Mouse (Mus musculus): ENCODE results near the gene Sik3. TPM values are rescaled to one million over a fixed set of nuclear protein-coding genes. Genes with fewer than 3 reads are reported as not detected.
"Not testable (repeated sequence)": the region's sequence is repeated elsewhere in the genome, so short reads cannot be mapped to it uniquely, and the experiment has no call there.

Gene Sik3
- polyA plus RNA-seq, 1 experiment from 2014 or later: 12.0 TPM

GRCm38 (mm10) chr9:46118844-46119385 is 106.3 kb downstream of the Sik3 start:
- no peak overlapping the region for H3K4me2 ChIP-seq (replicated peaks)
- no peak overlapping the region for H3K9ac ChIP-seq
- no peak for ATAC-seq (ENCODE audit: insufficient number of reproducible peaks, insufficient read depth, low FRiP score, low TSS enrichment)
- H3K27me3 ChIP-seq: no peaks in the 10 kb centered on the region
- 0 out of 2 replicates have a peak overlapping the region, but pooled peaks have one; percentile 74 for H3K27ac ChIP-seq
- WGBS: 80% methylated on average over 8 of the region's 8 CpGs
- H3K36me3 ChIP-seq: no peaks in the 10 kb centered on the region
- H3K4me1 ChIP-seq: peaks cover 14% of the 10 kb centered on the region
- no peak overlapping the region for H3K4me3 ChIP-seq
- peaks cover 6% of the 10 kb centered on the region; the same call in 1 of the 2 replicates for H3K9me3 ChIP-seq

GRCm38 (mm10) chr9:46119943-46120441 is 107.4 kb downstream of the Sik3 start:
- H3K9ac ChIP-seq: no peak overlapping the region
- peak overlapping the region; percentile 74 for H3K27ac ChIP-seq
- no peaks in the 10 kb centered on the region for H3K27me3 ChIP-seq
- peak; percentile 94 for ATAC-seq (ENCODE audit: insufficient number of reproducible peaks, insufficient read depth, low FRiP score, low TSS enrichment)
- H3K4me3 ChIP-seq: no peak overlapping the region
- H3K4me1 ChIP-seq: peaks cover 14% of the 10 kb centered on the region
- H3K36me3 ChIP-seq: 0 out of 2 replicates have a peak, but pooled peaks cover 5% of the 10 kb centered on the region
- peaks cover 6% of the 10 kb centered on the region; the same call in 1 of the 2 replicates for H3K9me3 ChIP-seq
- no peak overlapping the region for H3K4me2 ChIP-seq (replicated peaks)
- 5% methylated on average over 6 of the region's 6 CpGs for WGBS

GRCm38 (mm10) chr9:46120468-46121253 is 108.0 kb downstream of the Sik3 start:
- Histone ChIP-seq H3K4me1 (peaks cover 14% of the 10 kb centered on the region), H3K4me2 (replicated peaks) (no peak overlapping the region), H3K9me3 (peaks cover 6% of the 10 kb centered on the region; the same call in 1 of the 2 replicates), H3K36me3 (0 out of 2 replicates have a peak, but pooled peaks cover 5% of the 10 kb centered on the region), H3K27me3 (no peaks in the 10 kb centered on the region), H3K4me3 (no peak overlapping the region), H3K9ac (no peak overlapping the region), H3K27ac (peak overlapping the region; percentile 74)
- WGBS: 82% methylated on average over 6 of the region's 6 CpGs
- no peak for ATAC-seq (ENCODE audit: insufficient number of reproducible peaks, insufficient read depth, low FRiP score, low TSS enrichment)

GRCm38 (mm10) chr9:46121486-46121885 is 108.9 kb downstream of the Sik3 start:
- H3K4me3 ChIP-seq: no peak overlapping the region
- H3K9me3 ChIP-seq: peaks cover 6% of the 10 kb centered on the region; the same call in 1 of the 2 replicates
- 0 out of 2 replicates have a peak, but pooled peaks cover 5% of the 10 kb centered on the region for H3K36me3 ChIP-seq
- H3K4me1 ChIP-seq: peaks cover 17% of the 10 kb centered on the region
- H3K4me2 ChIP-seq (replicated peaks): no peak overlapping the region
- H3K27me3 ChIP-seq: no peaks in the 10 kb centered on the region
- H3K27ac ChIP-seq: no peak overlapping the region
- WGBS: 79% methylated on average over 4 of the region's 4 CpGs
- H3K9ac ChIP-seq: no peak overlapping the region
- no peak for ATAC-seq (ENCODE audit: insufficient number of reproducible peaks, insufficient read depth, low FRiP score, low TSS enrichment)

GRCm38 (mm10) chr9:46122731-46123130 is 110.1 kb downstream of the Sik3 start:
- 0 out of 2 replicates have a peak, but pooled peaks cover 5% of the 10 kb centered on the region for H3K36me3 ChIP-seq
- no peak overlapping the region for H3K4me2 ChIP-seq (replicated peaks)
- ATAC-seq (ENCODE audit: insufficient number of reproducible peaks, insufficient read depth, low FRiP score, low TSS enrichment): no peak
- no peak overlapping the region for H3K27ac ChIP-seq
- 81% methylated on average over 9 of the region's 9 CpGs for WGBS
- H3K9ac ChIP-seq: no peak overlapping the region
- no peaks in the 10 kb centered on the region for H3K27me3 ChIP-seq
- H3K4me3 ChIP-seq: no peak overlapping the region
- peaks cover 27% of the 10 kb centered on the region for H3K4me1 ChIP-seq
- H3K9me3 ChIP-seq: peaks cover 6% of the 10 kb centered on the region; the same call in 1 of the 2 replicates

GRCm38 (mm10) chr9:46126295-46126694 is 113.7 kb downstream of the Sik3 start:
- H3K4me2 ChIP-seq (replicated peaks): no peak overlapping the region
- no peak for ATAC-seq (ENCODE audit: insufficient number of reproducible peaks, insufficient read depth, low FRiP score, low TSS enrichment)
- H3K9ac ChIP-seq: no peak overlapping the region
- H3K27me3 ChIP-seq: no peaks in the 10 kb centered on the region
- H3K9me3 ChIP-seq: no peaks in the 10 kb centered on the region
- H3K27ac ChIP-seq: no peak overlapping the region
- 50% methylated on average over 2 of the region's 2 CpGs for WGBS
- peaks cover 16% of the 10 kb centered on the region for H3K4me1 ChIP-seq
- H3K4me3 ChIP-seq: no peak overlapping the region
- H3K36me3 ChIP-seq: 0 out of 2 replicates have a peak, but pooled peaks cover 5% of the 10 kb centered on the region

GRCm38 (mm10) chr9:46127326-46127725 is 114.7 kb downstream of the Sik3 start:
- Histone ChIP-seq H3K36me3 (0 out of 2 replicates have a peak, but pooled peaks cover 10% of the 10 kb centered on the region), H3K4me3 (no peak overlapping the region), H3K27me3 (no peaks in the 10 kb centered on the region), H3K4me1 (peaks cover 16% of the 10 kb centered on the region), H3K9ac (no peak overlapping the region), H3K27ac (no peak overlapping the region), H3K4me2 (replicated peaks) (no peak overlapping the region), H3K9me3 (no peaks in the 10 kb centered on the region)
- WGBS: 15% methylated on average over 5 of the region's 5 CpGs
- ATAC-seq (ENCODE audit: insufficient number of reproducible peaks, insufficient read depth, low FRiP score, low TSS enrichment): no peak

- no peak overlapping the region for H3K27ac ChIP-seq
- 0 out of 2 replicates have a peak, but pooled peaks cover 10% of the 10 kb centered on the region for H3K36me3 ChIP-seq
- peaks cover 16% of the 10 kb centered on the region for H3K4me1 ChIP-seq
- no peak for ATAC-seq (ENCODE audit: insufficient number of reproducible peaks, insufficient read depth, low FRiP score, low TSS enrichment)
- no peaks in the 10 kb centered on the region for H3K9me3 ChIP-seq
- no peak overlapping the region for H3K4me2 ChIP-seq (replicated peaks)
- H3K4me3 ChIP-seq: no peak overlapping the region
- no peaks in the 10 kb centered on the region for H3K27me3 ChIP-seq
- 51% methylated on average over 2 of the region's 2 CpGs for WGBS
- H3K9ac ChIP-seq: no peak overlapping the region
Measured at GRCm38 (mm10) chr9:46129241-46129640, 116.6 kb downstream of the Sik3 start.

GRCm38 (mm10) chr9:46132821-46133220 is 120.2 kb downstream of the Sik3 start:
- not testable (repeated sequence) for H3K4me2 ChIP-seq (replicated peaks); H3K9ac ChIP-seq; H3K4me1 ChIP-seq; H3K4me3 ChIP-seq; H3K27me3 ChIP-seq; H3K36me3 ChIP-seq; H3K27ac ChIP-seq; H3K9me3 ChIP-seq; ATAC-seq (ENCODE audit: insufficient number of reproducible peaks, insufficient read depth, low FRiP score, low TSS enrichment)

GRCm38 (mm10) chr9:46138831-46139230 is 126.2 kb downstream of the Sik3 start:
- Histone ChIP-seq H3K9ac (no peak overlapping the region), H3K27me3 (no peaks in the 10 kb centered on the region), H3K36me3 (no peaks in the 10 kb centered on the region), H3K9me3 (no peaks in the 10 kb centered on the region), H3K4me3 (no peak overlapping the region), H3K4me1 (no peaks in the 10 kb centered on the region), H3K27ac (no peak overlapping the region), H3K4me2 (replicated peaks) (no peak overlapping the region)
- no peak for ATAC-seq (ENCODE audit: insufficient number of reproducible peaks, insufficient read depth, low FRiP score, low TSS enrichment)
- 67% methylated on average over 6 of the region's 6 CpGs for WGBS

GRCm38 (mm10) chr9:46140811-46141210 is 128.2 kb downstream of the Sik3 start:
- 94% methylated on average over 1 of the region's 1 CpGs for WGBS
- ATAC-seq (ENCODE audit: insufficient number of reproducible peaks, insufficient read depth, low FRiP score, low TSS enrichment): no peak
- Histone ChIP-seq H3K27me3 (no peaks in the 10 kb centered on the region), H3K4me2 (replicated peaks) (no peak overlapping the region), H3K36me3 (no peaks in the 10 kb centered on the region), H3K9me3 (no peaks in the 10 kb centered on the region), H3K4me3 (no peak overlapping the region), H3K4me1 (no peaks in the 10 kb centered on the region), H3K9ac (no peak overlapping the region), H3K27ac (no peak overlapping the region)

GRCm38 (mm10) chr9:46142031-46142430 is 129.4 kb downstream of the Sik3 start:
- 93% methylated on average over 1 of the region's 1 CpGs for WGBS
- Histone ChIP-seq H3K4me2 (replicated peaks) (no peak overlapping the region), H3K9me3 (no peaks in the 10 kb centered on the region), H3K9ac (no peak overlapping the region), H3K4me3 (no peak overlapping the region), H3K36me3 (no peaks in the 10 kb centered on the region), H3K27me3 (no peaks in the 10 kb centered on the region), H3K27ac (no peak overlapping the region), H3K4me1 (peaks cover 10% of the 10 kb centered on the region; the same call in 1 of the 2 replicates)
- ATAC-seq (ENCODE audit: insufficient number of reproducible peaks, insufficient read depth, low FRiP score, low TSS enrichment): no peak
